Mouse (Mus musculus): Measurements from ENCODE around the gene Fibin. TPM values are rescaled to one million over a fixed set of nuclear protein-coding genes. Genes with fewer than 3 reads are reported as not detected.

The Fibin gene
- polyA plus RNA-seq, 1 experiment from 2014 or later: 21.0 TPM

- 68% methylated on average over 1 of the region's 1 CpGs for WGBS
- H3K27me3 ChIP-seq (ENCODE audit: control insufficient read depth, insufficient read depth, low read length): no peaks in the 10 kb centered on the region
- H3K9me3 ChIP-seq (ENCODE audit: control insufficient read depth, low read length): no peaks in the 10 kb centered on the region
- no peak overlapping the region for H3K4me2 ChIP-seq (replicated peaks; ENCODE audit: low read depth, low read length)
- no peaks in the 10 kb centered on the region for H3K36me3 ChIP-seq (ENCODE audit: control insufficient read depth, insufficient read depth, low read length)
- H3K4me1 ChIP-seq (ENCODE audit: control insufficient read depth, insufficient read depth, low read length): no peaks in the 10 kb centered on the region
- ATAC-seq (ENCODE audit: low FRiP score, low TSS enrichment): no peak
- H3K9ac ChIP-seq (ENCODE audit: low read depth, low read length): no peak overlapping the region
- no peak overlapping the region for H3K4me3 ChIP-seq (ENCODE audit: low read length)
- H3K27ac ChIP-seq (ENCODE audit: low read depth, low read length): no peak overlapping the region
Observed at GRCm38 (mm10) chr2:110367382-110367887, 4.5 kb upstream of the Fibin start.

DNA sequence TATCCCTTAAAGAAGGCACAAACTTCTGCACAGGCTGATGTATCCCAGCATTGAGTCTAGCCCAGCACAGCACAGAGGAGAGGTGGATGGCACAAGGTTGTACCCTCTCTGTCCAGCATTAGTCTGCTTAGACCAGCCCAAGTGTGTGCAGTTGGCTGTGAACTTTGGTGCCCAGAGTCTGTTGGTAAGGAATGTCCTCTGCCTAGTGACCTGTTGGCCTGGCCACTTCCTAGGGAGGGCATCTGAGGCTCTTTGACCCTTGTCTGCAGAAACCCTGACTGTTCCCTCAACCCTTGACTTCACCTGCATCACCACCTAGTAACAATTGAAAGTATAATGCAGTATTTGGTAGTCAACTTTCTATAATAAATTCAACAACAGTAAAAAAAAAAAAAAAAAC lies 2.4 kb upstream of the Fibin start:
- no peaks in the 10 kb centered on the region for H3K4me1 ChIP-seq (ENCODE audit: control insufficient read depth, insufficient read depth, low read length)
- H3K4me3 ChIP-seq (ENCODE audit: low read length): no peak overlapping the region
- no peaks in the 10 kb centered on the region for H3K9me3 ChIP-seq (ENCODE audit: control insufficient read depth, low read length)
- ATAC-seq (ENCODE audit: low FRiP score, low TSS enrichment): no peak
- no peaks in the 10 kb centered on the region for H3K36me3 ChIP-seq (ENCODE audit: control insufficient read depth, insufficient read depth, low read length)
- no peaks in the 10 kb centered on the region for H3K27me3 ChIP-seq (ENCODE audit: control insufficient read depth, insufficient read depth, low read length)
- no peak overlapping the region for H3K27ac ChIP-seq (ENCODE audit: low read depth, low read length)
- no peak overlapping the region for H3K4me2 ChIP-seq (replicated peaks; ENCODE audit: low read depth, low read length)
- H3K9ac ChIP-seq (ENCODE audit: low read depth, low read length): no peak overlapping the region

GRCm38 (mm10) chr2:110363855-110364254 lies 872 bp upstream of the Fibin start:
- Histone ChIP-seq H3K27me3 (ENCODE audit: control insufficient read depth, insufficient read depth, low read length) (no peaks in the 10 kb centered on the region), H3K9me3 (ENCODE audit: control insufficient read depth, low read length) (no peaks in the 10 kb centered on the region), H3K27ac (ENCODE audit: low read depth, low read length) (no peak overlapping the region), H3K4me3 (ENCODE audit: low read length) (no peak overlapping the region), H3K9ac (ENCODE audit: low read depth, low read length) (no peak overlapping the region), H3K4me1 (ENCODE audit: control insufficient read depth, insufficient read depth, low read length) (no peaks in the 10 kb centered on the region), H3K36me3 (ENCODE audit: control insufficient read depth, insufficient read depth, low read length) (no peaks in the 10 kb centered on the region), H3K4me2 (replicated peaks; ENCODE audit: low read depth, low read length) (no peak overlapping the region)
- WGBS: 63% methylated on average over 3 of the region's 3 CpGs
- no peak for ATAC-seq (ENCODE audit: low FRiP score, low TSS enrichment)

- H3K9me3 ChIP-seq (ENCODE audit: control insufficient read depth, low read length): no peaks in the 10 kb centered on the region
- no peak overlapping the region for H3K4me2 ChIP-seq (replicated peaks; ENCODE audit: low read depth, low read length)
- H3K4me3 ChIP-seq (ENCODE audit: low read length): no peak overlapping the region
- H3K27me3 ChIP-seq (ENCODE audit: control insufficient read depth, insufficient read depth, low read length): no peaks in the 10 kb centered on the region
- H3K9ac ChIP-seq (ENCODE audit: low read depth, low read length): no peak overlapping the region
- no peak for ATAC-seq (ENCODE audit: low FRiP score, low TSS enrichment)
- WGBS: 79% methylated on average over 5 of the region's 5 CpGs
- no peaks in the 10 kb centered on the region for H3K4me1 ChIP-seq (ENCODE audit: control insufficient read depth, insufficient read depth, low read length)
- no peak overlapping the region for H3K27ac ChIP-seq (ENCODE audit: low read depth, low read length)
- no peaks in the 10 kb centered on the region for H3K36me3 ChIP-seq (ENCODE audit: control insufficient read depth, insufficient read depth, low read length)
Observed at GRCm38 (mm10) chr2:110353302-110353970, 9.5 kb downstream of the Fibin start.

DNA sequence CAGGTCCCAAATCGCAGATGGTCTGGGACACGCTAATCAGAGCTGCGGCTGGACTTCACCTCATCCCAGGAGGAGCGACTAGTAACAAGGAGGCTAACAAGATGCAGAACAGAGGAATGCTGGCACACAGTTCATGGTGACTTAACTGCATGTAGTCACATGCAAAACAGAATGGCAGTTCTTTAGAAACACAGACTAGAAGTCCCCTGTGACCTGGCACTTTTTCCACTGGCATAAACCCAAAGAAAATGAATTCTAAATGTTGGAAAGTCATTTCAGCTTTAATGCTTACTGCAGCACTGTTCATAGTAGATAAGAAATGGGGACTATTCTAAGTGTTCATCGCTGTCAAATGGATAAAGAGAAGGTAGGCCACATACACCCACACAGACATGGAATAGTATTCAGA lies 11.1 kb downstream of the Fibin start:
- H3K9ac ChIP-seq (ENCODE audit: low read depth, low read length): no peak overlapping the region
- no peaks in the 10 kb centered on the region for H3K9me3 ChIP-seq (ENCODE audit: control insufficient read depth, low read length)
- H3K36me3 ChIP-seq (ENCODE audit: control insufficient read depth, insufficient read depth, low read length): no peaks in the 10 kb centered on the region
- H3K27me3 ChIP-seq (ENCODE audit: control insufficient read depth, insufficient read depth, low read length): no peaks in the 10 kb centered on the region
- no peaks in the 10 kb centered on the region for H3K4me1 ChIP-seq (ENCODE audit: control insufficient read depth, insufficient read depth, low read length)
- no peak overlapping the region for H3K4me3 ChIP-seq (ENCODE audit: low read length)
- no peak overlapping the region for H3K4me2 ChIP-seq (replicated peaks; ENCODE audit: low read depth, low read length)
- ATAC-seq (ENCODE audit: low FRiP score, low TSS enrichment): no peak
- WGBS: 67% methylated on average over 5 of the region's 5 CpGs
- no peak overlapping the region for H3K27ac ChIP-seq (ENCODE audit: low read depth, low read length)

GRCm38 (mm10) chr2:110351406-110351805 lies 11.6 kb downstream of the Fibin start:
- no peak for ATAC-seq (ENCODE audit: low FRiP score, low TSS enrichment)
- Histone ChIP-seq H3K4me3 (ENCODE audit: low read length) (no peak overlapping the region), H3K27ac (ENCODE audit: low read depth, low read length) (no peak overlapping the region), H3K9me3 (ENCODE audit: control insufficient read depth, low read length) (no peaks in the 10 kb centered on the region), H3K27me3 (ENCODE audit: control insufficient read depth, insufficient read depth, low read length) (no peaks in the 10 kb centered on the region), H3K4me1 (ENCODE audit: control insufficient read depth, insufficient read depth, low read length) (no peaks in the 10 kb centered on the region), H3K36me3 (ENCODE audit: control insufficient read depth, insufficient read depth, low read length) (no peaks in the 10 kb centered on the region), H3K9ac (ENCODE audit: low read depth, low read length) (no peak overlapping the region), H3K4me2 (replicated peaks; ENCODE audit: low read depth, low read length) (no peak overlapping the region)
- WGBS: 89% methylated on average over 1 of the region's 1 CpGs

DNA sequence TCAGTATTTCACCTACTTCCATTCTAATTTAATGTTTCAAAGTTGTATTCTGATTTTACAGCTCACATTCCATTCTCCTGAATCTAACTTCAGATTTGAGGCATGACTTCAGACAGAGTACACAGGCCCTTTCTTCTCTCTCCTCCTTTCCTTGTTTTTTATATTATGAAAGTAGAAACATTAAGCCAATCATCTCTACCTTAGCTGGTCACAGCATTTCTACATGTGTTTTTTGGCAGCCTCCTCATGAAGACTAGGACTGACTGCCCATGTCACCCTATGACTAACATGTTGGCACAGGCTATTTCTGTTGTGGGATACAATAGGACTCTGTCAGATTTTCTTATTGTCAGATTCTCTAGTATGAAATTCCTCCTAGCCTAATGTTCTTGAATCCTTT lies 34.0 kb downstream of the Fibin start:
- no peaks in the 10 kb centered on the region for H3K9me3 ChIP-seq (ENCODE audit: control insufficient read depth, low read length)
- no peak for ATAC-seq (ENCODE audit: low FRiP score, low TSS enrichment)
- H3K27ac ChIP-seq (ENCODE audit: low read depth, low read length): no peak overlapping the region
- no peak overlapping the region for H3K4me2 ChIP-seq (replicated peaks; ENCODE audit: low read depth, low read length)
- no peak overlapping the region for H3K4me3 ChIP-seq (ENCODE audit: low read length)
- H3K9ac ChIP-seq (ENCODE audit: low read depth, low read length): no peak overlapping the region
- H3K36me3 ChIP-seq (ENCODE audit: control insufficient read depth, insufficient read depth, low read length): no peaks in the 10 kb centered on the region
- H3K4me1 ChIP-seq (ENCODE audit: control insufficient read depth, insufficient read depth, low read length): no peaks in the 10 kb centered on the region
- H3K27me3 ChIP-seq (ENCODE audit: control insufficient read depth, insufficient read depth, low read length): no peaks in the 10 kb centered on the region

DNA sequence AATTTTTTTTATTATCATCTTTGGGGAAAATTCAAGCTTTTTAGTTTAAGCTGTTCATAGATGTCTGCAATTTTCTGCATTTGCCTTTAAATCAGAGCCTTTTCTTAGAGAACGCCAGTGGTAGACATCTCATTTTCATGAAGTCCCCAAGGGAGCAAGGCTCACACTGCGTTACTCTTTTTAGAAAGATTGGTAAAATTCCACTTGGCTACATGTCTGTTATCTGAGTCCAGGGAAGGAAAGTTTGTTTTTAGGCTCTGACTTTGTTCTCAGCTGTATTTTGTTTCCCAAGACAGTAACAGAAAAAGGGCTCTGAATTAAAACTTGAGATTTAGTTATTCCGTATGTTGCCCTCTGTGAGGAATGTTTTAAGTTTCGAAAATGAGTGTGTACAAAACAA lies 43.0 kb downstream of the Fibin start:
- Histone ChIP-seq H3K9me3 (ENCODE audit: control insufficient read depth, low read length) (no peaks in the 10 kb centered on the region), H3K4me3 (ENCODE audit: low read length) (no peak overlapping the region), H3K27ac (ENCODE audit: low read depth, low read length) (no peak overlapping the region), H3K4me2 (replicated peaks; ENCODE audit: low read depth, low read length) (no peak overlapping the region), H3K27me3 (ENCODE audit: control insufficient read depth, insufficient read depth, low read length) (no peaks in the 10 kb centered on the region), H3K4me1 (ENCODE audit: control insufficient read depth, insufficient read depth, low read length) (no peaks in the 10 kb centered on the region), H3K36me3 (ENCODE audit: control insufficient read depth, insufficient read depth, low read length) (no peaks in the 10 kb centered on the region), H3K9ac (ENCODE audit: low read depth, low read length) (no peak overlapping the region)
- ATAC-seq (ENCODE audit: low FRiP score, low TSS enrichment): no peak
- WGBS: 67% methylated on average over 4 of the region's 4 CpGs

- H3K9me3 ChIP-seq (ENCODE audit: control insufficient read depth, low read length): no peaks in the 10 kb centered on the region
- no peak overlapping the region for H3K4me3 ChIP-seq (ENCODE audit: low read length)
- H3K27ac ChIP-seq (ENCODE audit: low read depth, low read length): no peak overlapping the region
- no peak overlapping the region for H3K4me2 ChIP-seq (replicated peaks; ENCODE audit: low read depth, low read length)
- no peaks in the 10 kb centered on the region for H3K4me1 ChIP-seq (ENCODE audit: control insufficient read depth, insufficient read depth, low read length)
- H3K36me3 ChIP-seq (ENCODE audit: control insufficient read depth, insufficient read depth, low read length): no peaks in the 10 kb centered on the region
- WGBS: 87% methylated on average over 1 of the region's 1 CpGs
- ATAC-seq (ENCODE audit: low FRiP score, low TSS enrichment): no peak
- no peaks in the 10 kb centered on the region for H3K27me3 ChIP-seq (ENCODE audit: control insufficient read depth, insufficient read depth, low read length)
- no peak overlapping the region for H3K9ac ChIP-seq (ENCODE audit: low read depth, low read length)
Observed at GRCm38 (mm10) chr2:110319266-110319665, 43.7 kb downstream of the Fibin start.
